Mouse (Mus musculus): ENCODE results near the gene Elof1. TPM values are rescaled to one million over a fixed set of nuclear protein-coding genes. Genes with fewer than 3 reads are reported as not detected.
"Not testable (repeated sequence)": the region's sequence is repeated elsewhere in the genome, so short reads cannot be mapped to it uniquely, and the experiment has no call there.

Elof1 gene
- polyA plus RNA-seq, 2 experiments from 2014 or later, result 96.8 to 108 TPM

DNA sequence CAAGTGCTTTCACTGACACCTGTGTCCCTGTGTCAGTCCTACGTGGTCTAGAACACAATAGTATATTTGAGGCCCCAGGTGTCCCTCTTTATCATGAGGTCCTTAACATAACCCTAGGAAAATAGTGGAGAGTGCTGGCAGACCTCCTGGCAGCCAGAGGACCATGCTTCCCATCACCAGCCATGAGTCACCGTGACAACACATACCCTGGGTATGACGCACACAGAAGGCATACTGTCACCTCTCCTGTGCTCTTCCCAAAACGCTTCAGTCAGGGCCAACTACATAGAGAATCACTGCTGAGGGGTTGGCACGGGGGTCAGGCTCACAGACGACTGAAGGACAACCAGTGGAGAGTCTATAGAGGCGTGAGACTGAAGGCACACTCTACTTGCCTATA is 27.0 kb downstream of the Elof1 start:
- no peak for ATAC-seq

DNA sequence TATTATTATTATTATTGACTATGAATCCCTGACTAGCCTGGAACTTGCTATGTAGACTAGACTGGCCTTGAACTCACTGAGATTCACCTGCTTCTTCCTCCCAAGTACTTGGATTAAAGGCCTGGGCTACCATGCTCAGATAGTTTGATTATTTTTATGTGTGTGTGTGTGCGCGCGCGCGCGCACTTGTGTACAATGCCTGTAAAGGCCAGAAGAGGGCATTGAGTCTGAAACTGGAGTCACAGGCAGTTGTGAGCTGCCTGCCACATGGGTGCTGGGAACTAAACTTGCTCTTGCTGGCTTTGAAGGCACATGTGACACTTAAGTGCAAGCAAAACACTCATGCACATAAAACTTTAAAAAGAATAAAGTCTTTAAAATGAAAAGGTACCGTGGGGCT is 27.7 kb downstream of the Elof1 start:
- ATAC-seq, result no peak

DNA sequence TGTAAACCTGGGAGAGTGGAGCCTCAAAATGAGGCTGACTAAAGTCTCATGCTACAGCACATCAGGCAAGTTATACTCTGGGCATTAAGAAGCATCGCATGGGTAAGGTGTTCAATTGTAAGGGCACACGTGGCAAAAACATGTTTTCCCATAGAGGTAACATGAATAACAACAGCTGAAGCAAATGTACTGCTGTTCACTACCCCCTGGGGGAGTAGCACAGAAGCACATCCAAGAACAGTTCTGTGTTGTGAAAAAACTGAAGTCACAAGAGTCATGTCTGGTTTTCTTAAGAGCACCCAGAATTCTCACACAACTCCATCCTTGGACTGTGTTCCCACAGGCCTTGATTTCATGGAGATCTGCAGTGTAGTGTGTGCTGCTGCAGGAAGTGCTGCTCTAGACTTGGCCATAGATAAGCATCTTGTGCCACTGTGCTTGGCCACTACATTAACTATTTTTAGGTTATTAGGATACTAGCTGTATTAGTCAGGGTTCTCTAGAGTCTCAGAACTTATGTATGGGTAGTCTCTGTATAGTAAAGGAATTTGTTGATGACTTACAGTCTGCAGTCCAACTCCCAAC is 29.8 kb downstream of the Elof1 start:
- ATAC-seq, result no peak

GRCm38 (mm10) chr9:22086012-22086411 is 31.0 kb downstream of the Elof1 start:
- ATAC-seq, result no peak

GRCm38 (mm10) chr9:22085022-22085834 is 31.7 kb downstream of the Elof1 start, which contains the start of gene Ecsit:
Gene Ecsit (minus strand): TSS chr9:22085438.
- peak; percentile 98 for ATAC-seq

- no peak for ATAC-seq
These were observed 32.3 kb downstream of the Elof1 start for GRCm38 (mm10) chr9:22084667-22085021.

DNA sequence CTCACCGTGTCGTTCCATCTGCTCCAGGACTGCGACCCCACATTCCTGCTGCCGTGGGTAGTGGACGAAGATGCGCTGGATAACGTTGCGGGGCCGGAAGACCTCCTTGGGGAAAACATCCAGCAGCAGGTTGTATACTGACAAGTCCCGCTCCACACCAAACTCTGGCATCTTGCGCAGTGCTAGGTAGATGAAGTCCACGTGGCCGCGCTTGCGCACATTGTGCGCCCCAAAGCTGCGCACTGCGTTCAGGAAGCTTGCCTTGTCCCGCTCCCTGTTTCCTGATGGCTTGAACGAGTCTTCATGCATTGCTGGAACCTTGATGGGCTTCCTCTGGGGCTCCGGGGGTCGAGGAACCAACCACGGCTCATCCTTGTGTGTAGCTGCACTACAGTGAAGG is 40.7 kb downstream of the Elof1 start:
- ATAC-seq, result no peak

DNA sequence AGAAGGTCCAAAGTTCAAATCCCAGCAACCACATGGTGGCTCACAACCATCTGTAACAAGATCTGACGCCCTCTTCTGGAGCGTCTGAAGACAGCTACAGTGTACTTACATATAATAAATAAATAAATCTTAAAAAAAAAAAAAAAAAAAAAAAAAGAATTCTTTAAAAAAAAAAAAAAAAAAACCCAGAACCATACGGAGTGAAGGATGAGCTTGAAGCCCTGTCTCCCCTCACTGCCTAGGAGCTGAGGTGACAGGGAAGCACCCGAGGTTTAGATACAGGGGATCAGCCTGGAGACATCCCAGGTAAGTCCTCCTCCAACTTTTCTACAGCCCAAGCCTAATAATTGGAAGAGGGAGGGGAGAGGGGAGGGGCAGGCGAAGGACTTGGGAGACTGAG is 41.2 kb downstream of the Elof1 start:
- not testable (repeated sequence) for ATAC-seq

DNA sequence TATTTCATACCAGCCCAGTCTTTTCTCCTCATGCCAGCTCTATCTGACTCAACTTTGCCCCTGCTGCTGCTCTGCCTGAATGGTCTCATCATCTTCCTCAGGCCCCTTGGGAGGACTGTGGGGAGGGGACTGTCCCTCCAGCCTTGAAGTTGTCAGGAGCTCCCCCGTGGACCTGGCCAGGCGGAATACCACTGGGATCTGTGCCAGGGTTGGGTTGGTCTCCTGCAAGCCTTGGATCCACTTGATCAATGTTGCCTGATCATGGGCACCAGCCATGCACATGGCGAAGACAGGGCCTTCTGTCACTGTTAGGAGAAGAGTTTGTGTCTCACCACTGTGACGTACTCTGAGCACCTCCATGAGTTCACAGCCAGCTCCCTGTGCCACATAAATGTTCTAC is 44.7 kb downstream of the Elof1 start:
- no peak for ATAC-seq

DNA sequence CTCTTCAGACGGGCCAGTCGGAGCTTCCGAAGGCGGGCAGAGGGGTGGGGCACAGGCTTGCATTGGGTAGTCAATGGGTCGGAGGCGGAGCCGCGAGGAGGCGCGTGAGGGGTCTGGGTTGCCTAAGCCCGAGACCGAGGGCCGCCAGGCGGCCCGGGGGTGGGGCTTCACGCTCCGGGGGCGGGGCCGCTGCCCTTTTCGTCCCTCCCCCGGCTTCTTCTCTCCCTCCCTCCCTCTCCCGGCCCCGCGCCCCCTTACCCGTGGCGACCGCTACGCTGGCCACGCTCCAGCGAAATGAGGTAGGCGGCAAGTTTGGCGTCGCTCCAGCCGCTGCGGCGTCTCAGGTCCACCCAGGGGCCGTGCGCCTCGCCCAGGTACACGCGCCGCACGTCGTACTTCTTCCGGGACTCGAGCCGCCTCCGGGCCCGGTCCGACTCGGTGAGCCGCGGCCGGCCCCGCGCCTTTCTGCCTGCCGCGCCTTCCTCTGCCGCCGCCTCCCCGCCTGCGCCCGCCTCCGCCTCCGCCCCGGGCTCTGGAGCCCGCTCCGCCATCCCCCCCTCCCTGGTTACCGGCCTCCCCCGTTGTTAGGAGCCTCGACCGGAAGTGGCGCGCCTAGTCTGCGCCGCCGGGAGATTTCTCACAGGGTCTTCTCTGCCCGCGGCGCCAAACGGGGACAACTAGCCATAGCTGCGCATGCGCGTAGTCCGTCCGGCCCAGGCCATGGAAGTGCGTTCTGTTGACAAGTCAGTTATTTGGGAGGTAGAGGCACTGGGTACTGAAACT is 46.0 kb downstream of the Elof1 start, which contains the start of the genes Gm49318 and Zfp653:
Gene Gm49318, minus strand, starts transcription at position 469 of the 783 bp plus-strand sequence.
Gene Zfp653, minus strand, starts transcription at position 586 of the 783 bp plus-strand sequence.
- peak; percentile 87 for ATAC-seq

DNA sequence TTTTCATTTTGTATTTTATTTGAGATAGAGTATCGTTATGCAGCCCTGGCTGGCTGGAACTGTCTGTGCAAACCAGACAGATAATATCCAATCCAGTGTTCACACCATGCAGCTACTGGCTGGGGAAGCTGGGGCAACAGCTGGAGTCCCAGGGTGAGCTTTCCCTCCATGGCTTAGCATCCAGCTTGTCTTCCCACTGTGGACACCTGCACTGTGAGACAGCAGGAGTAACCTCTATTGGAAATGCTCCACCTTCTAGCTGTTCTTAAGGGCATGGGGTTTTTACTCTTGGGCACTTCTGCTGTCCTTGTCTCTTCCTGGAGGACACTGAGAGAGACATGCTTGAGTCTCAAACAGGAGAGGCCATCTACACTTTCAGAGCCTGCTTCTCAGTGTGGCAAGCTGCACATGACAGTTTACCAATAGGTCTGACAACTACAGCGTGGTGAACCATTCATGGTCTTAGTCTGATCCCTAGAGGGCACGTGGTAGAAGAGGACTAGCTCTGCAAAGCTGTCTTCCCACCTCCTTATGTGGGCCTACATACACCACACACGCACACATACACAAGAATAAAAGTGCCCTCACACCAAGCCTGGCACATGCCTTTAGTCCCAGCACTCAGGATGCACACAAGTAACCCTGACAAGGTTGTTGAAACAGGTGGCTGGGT is 47.0 kb downstream of the Elof1 start:
- ATAC-seq, result no peak

DNA sequence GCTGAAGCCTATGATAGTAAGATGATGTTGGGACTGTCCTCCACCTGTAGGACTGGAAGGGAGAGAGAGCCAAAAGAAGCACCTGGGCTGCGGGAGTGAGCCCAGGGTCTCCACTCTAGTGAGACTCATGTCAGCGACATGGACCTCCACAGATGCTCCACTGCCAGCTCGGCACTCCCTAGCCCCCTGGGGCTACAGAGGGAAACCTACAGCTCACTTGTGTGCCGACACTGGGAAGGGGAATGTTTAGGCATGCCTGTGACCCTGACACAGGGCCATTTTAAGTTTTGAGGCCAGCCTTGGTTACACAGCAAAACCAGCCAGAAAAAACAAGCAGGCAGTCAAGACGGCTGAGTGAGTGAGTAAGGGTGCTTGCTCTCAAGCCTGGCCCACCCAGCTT is 49.8 kb downstream of the Elof1 start:
- no peak for ATAC-seq

GRCm38 (mm10) chr9:22066433-22066832 is 50.5 kb downstream of the Elof1 start:
- no peak for ATAC-seq

- no peak for ATAC-seq
These were observed 51.3 kb downstream of the Elof1 start for GRCm38 (mm10) chr9:22065642-22066041.

DNA sequence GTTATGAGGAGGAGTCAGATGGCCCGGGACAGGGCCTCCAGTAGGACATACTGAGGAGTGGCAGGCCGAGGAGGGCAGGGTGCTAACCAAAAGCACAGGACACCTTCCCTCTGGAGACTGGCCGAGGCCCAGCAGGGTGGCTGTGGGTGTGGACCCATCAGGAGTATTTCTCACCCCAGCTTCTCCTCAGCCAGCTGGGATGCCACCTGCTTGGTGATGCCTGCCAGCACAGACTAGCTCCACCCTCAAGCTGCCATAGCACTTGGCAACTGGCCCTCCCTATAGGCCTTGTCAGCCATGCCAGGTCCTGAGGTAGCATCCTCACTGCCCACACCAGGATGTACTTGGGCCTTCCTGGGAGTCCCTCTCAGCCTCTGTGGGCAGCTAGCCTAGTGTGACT is 52.6 kb downstream of the Elof1 start:
- ATAC-seq, result no peak

Other genes with a start within 250 kb of the Elof1 start
- gene Rab3d, start 199.0 kb downstream of the Elof1 start, polyA plus RNA-seq (2017; shearing (Covaris generic)), result 1 to 10 TPM; 5.8 to 7.1 TPM
- not detected for gene Ccdc159, start 189.7 kb downstream of the Elof1 start, polyA plus RNA-seq (2017; shearing (Covaris generic))
- gene Tmem205, start 189.6 kb downstream of the Elof1 start, polyA plus RNA-seq (2017; shearing (Covaris generic)), result 1 to 10 TPM; 2.6 to 4.7 TPM
- gene Plppr2, start 180.1 kb downstream of the Elof1 start, polyA plus RNA-seq (2017; shearing (Covaris generic)), result under 1 TPM; 0.17 to 0.36 TPM
- gene Swsap1, start 161.4 kb downstream of the Elof1 start, polyA plus RNA-seq (2017; shearing (Covaris generic)), result 1 to 10 TPM; 2.1 to 3.8 TPM
- under 1 TPM in 1 of 2 experiments, not detected in 1; 0.36 TPM for gene Epor, start 153.7 kb downstream of the Elof1 start, polyA plus RNA-seq (2017; shearing (Covaris generic))
- gene Rgl3, start 127.7 kb downstream of the Elof1 start, polyA plus RNA-seq (2017; shearing (Covaris generic)), result not detected
- gene Ccdc151, start 114.5 kb downstream of the Elof1 start, polyA plus RNA-seq (2017; shearing (Covaris generic)), result not detected
- 10 to 100 TPM; 28.9 to 43.9 TPM for gene Prkcsh, start 114.4 kb downstream of the Elof1 start, polyA plus RNA-seq (2017; shearing (Covaris generic))
- gene Elavl3, start 65.1 kb downstream of the Elof1 start, polyA plus RNA-seq (2017; shearing (Covaris generic)), result not detected
- gene Gm49318, start 45.9 kb downstream of the Elof1 start, polyA plus RNA-seq (2017; shearing (Covaris generic)), result not detected
- gene Zfp653, start 45.8 kb downstream of the Elof1 start, polyA plus RNA-seq (2017; shearing (Covaris generic)), result 1 to 10 TPM; 3.3 to 4.0 TPM
- 10 to 100 TPM; 31.0 to 31.1 TPM for gene Ecsit, start 31.7 kb downstream of the Elof1 start, polyA plus RNA-seq (2017; shearing (Covaris generic))
- not detected for gene Cnn1, start 18.0 kb downstream of the Elof1 start, polyA plus RNA-seq (2017; shearing (Covaris generic))
- gene Acp5, start 18.5 kb upstream of the Elof1 start, polyA plus RNA-seq (2017; shearing (Covaris generic)), result 100 to 1,000 TPM; 208 to 219 TPM
- 10 to 100 TPM; 49.5 to 56.8 TPM for gene Pigyl, start 39.7 kb upstream of the Elof1 start, polyA plus RNA-seq (2017; shearing (Covaris generic))
- gene Zfp872, start 70.9 kb upstream of the Elof1 start, polyA plus RNA-seq (2017; shearing (Covaris generic)), result under 1 TPM in 1 of 2 experiments, not detected in 1; 0.17 TPM
- 10 to 100 TPM; 42.6 to 43.0 TPM for gene Zfp809, start 108.5 kb upstream of the Elof1 start, polyA plus RNA-seq (2017; shearing (Covaris generic))
- 1 to 10 TPM; 6.3 to 7.1 TPM for gene Zfp599, start 142.7 kb upstream of the Elof1 start, polyA plus RNA-seq (2017; shearing (Covaris generic))
- gene Zfp810, start 190.5 kb upstream of the Elof1 start, polyA plus RNA-seq (2017; shearing (Covaris generic)), result 10 to 100 TPM; 14.1 to 14.6 TPM

Measured in activated CD4-positive, CD25-positive, alpha-beta regulatory T cell, adult 4 months (primary cell).